Mouse (Mus musculus) CH12.LX (cell line): Measurements from ENCODE around the gene Mta2. TPM values are rescaled to one million over a fixed set of nuclear protein-coding genes. Genes with fewer than 3 reads are reported as not detected.

ENCODE experiments used
- DNase-seq: peaks from one replicate; pipeline ENCODE4 v3.0.0-alpha.2; 2013; ENCODE audit errors: extremely low read depth
- H3K27ac ChIP-seq: 2 replicates; pipeline ENCODE4 v1.5.1; 2012; ENCODE audit warnings: low read depth, mild to moderate bottlenecking, control low read depth, moderate library complexity; ENCODE audit not compliant: insufficient read depth
- H3K27me3 ChIP-seq: replicated peaks from 2 replicates; pipeline ENCODE3; 2012; ENCODE audit warnings: inconsistent platforms
- H3K36me3 ChIP-seq, 2 experiments: replicated peaks in 1 of 2; 2 replicates each; pipeline versions ENCODE3 to v1.6.1; 2012; ENCODE audit warnings: inconsistent platforms in 1 of 2, low read length in 1 of 2, mild to moderate bottlenecking in 1 of 2, mixed read lengths in 1 of 2, moderate library complexity in 1 of 2; ENCODE audit not compliant: control insufficient read depth in 1 of 2, insufficient read depth in 1 of 2
- H3K4me1 ChIP-seq, 2 experiments: 2 replicates each; pipeline ENCODE4 v1.6.1; 2012; ENCODE audit warnings: inconsistent platforms in 1 of 2, moderate library complexity in 1 of 2; ENCODE audit not compliant: insufficient read depth in 2 of 2, control insufficient read depth in 1 of 2
- H3K4me2 ChIP-seq: 2 replicates; pipeline ENCODE4 v1.6.1; 2012; ENCODE audit warnings: low read depth, mild to moderate bottlenecking, control low read depth; ENCODE audit not compliant: poor library complexity, insufficient read depth, severe bottlenecking
- H3K4me3 ChIP-seq, 3 experiments: fragments of 150-350 bp in 1 of 3; sonication (generic) in 1 of 3; replicated peaks in 1 of 3; 2 replicates each; pipeline versions ENCODE3 to v1.5.1; 2011 to 2012; ENCODE audit warnings: low read depth in 2 of 3, low read length in 2 of 3, mild to moderate bottlenecking in 2 of 3, moderate library complexity in 2 of 3, control low read depth in 1 of 3, improper control_type of control experiment in 1 of 3, inconsistent platforms in 1 of 3, mixed read lengths in 1 of 3; ENCODE audit not compliant: poor library complexity in 1 of 3
- H3K79me2 ChIP-seq: replicated peaks from 2 replicates; pipeline ENCODE4 v1.6.1; 2012; ENCODE audit warnings: mild to moderate bottlenecking, moderate library complexity; ENCODE audit not compliant: control insufficient read depth, poor library complexity, insufficient read depth, severe bottlenecking; ENCODE audit errors: extremely low read depth
- H3K9ac ChIP-seq: 2 replicates; pipeline ENCODE4 v1.6.1; 2012; ENCODE audit warnings: low read depth, mild to moderate bottlenecking, control low read depth, moderate library complexity; ENCODE audit not compliant: insufficient read depth
- H3K9me3 ChIP-seq: replicated peaks from 2 replicates; pipeline ENCODE3; 2012; ENCODE audit warnings: low read length, inconsistent platforms, mixed read lengths
- CHD1 ChIP-seq: IDR thresholded peaks from 2 replicates; pipeline ENCODE4 v1.6.1; 2012; ENCODE audit warnings: low read depth, low read length, improper control_type of control experiment, inconsistent platforms
- CHD2 ChIP-seq: IDR thresholded peaks from 2 replicates; pipeline ENCODE4 v1.6.1; 2011; ENCODE audit warnings: low read length, improper control_type of control experiment
- CTCF ChIP-seq, 2 experiments: IDR thresholded peaks in 1 of 2; conservative IDR thresholded peaks in 1 of 2; 2 replicates each; pipeline ENCODE4 v1.5.1; 2011 to 2012; ENCODE audit warnings: low read depth in 2 of 2, low read length in 2 of 2, improper control_type of control experiment in 1 of 2, inconsistent platforms in 1 of 2, mild to moderate bottlenecking in 1 of 2, moderate library complexity in 1 of 2
- E2F4 ChIP-seq: IDR thresholded peaks from 2 replicates; pipeline ENCODE4 v1.6.1; 2011; ENCODE audit warnings: low read depth, low read length, improper control_type of control experiment; ENCODE audit not compliant: insufficient replicate concordance
- ELF1 ChIP-seq: IDR thresholded peaks from 2 replicates; pipeline ENCODE4 v1.6.1; 2014; ENCODE audit warnings: low read depth, mild to moderate bottlenecking, inconsistent platforms, low read length, improper control_type of control experiment
- HCFC1 ChIP-seq: IDR thresholded peaks from 2 replicates; pipeline ENCODE4 v1.6.1; 2012; ENCODE audit warnings: low read depth, mild to moderate bottlenecking, inconsistent platforms, low read length, improper control_type of control experiment
- IRF4 ChIP-seq: IDR thresholded peaks from 2 replicates; pipeline ENCODE4 v1.6.1; 2014; ENCODE audit warnings: low read depth, mild to moderate bottlenecking, inconsistent platforms, low read length, improper control_type of control experiment
- JUN ChIP-seq: IDR thresholded peaks from 2 replicates; pipeline ENCODE4 v1.6.1; 2011; ENCODE audit warnings: low read depth, mild to moderate bottlenecking, low read length, improper control_type of control experiment, moderate library complexity; ENCODE audit not compliant: insufficient read depth
- JUND ChIP-seq: conservative IDR thresholded peaks from 2 replicates; pipeline ENCODE4 v1.6.1; 2011; ENCODE audit warnings: low read depth, low read length, improper control_type of control experiment
- MAX ChIP-seq: IDR thresholded peaks from 2 replicates; pipeline ENCODE4 v1.6.1; 2011; ENCODE audit warnings: low read length, improper control_type of control experiment
- MAZ ChIP-seq: IDR thresholded peaks from 2 replicates; pipeline ENCODE4 v1.6.1; 2012; ENCODE audit warnings: low read depth, mild to moderate bottlenecking, inconsistent platforms, low read length, improper control_type of control experiment, moderate library complexity
- MEF2A ChIP-seq: IDR thresholded peaks from 2 replicates; pipeline ENCODE4 v1.6.1; 2014; ENCODE audit warnings: low read depth, mild to moderate bottlenecking, inconsistent platforms, low read length, improper control_type of control experiment, borderline replicate concordance
- MXI1 ChIP-seq: IDR thresholded peaks from 2 replicates; pipeline ENCODE4 v1.6.1; 2011; ENCODE audit warnings: mild to moderate bottlenecking, low read depth, low read length, improper control_type of control experiment
- POLR2AphosphoS2 ChIP-seq: IDR thresholded peaks from 2 replicates; pipeline ENCODE4 v1.6.1; 2011; ENCODE audit warnings: low read depth, low read length, improper control_type of control experiment
- RAD21 ChIP-seq: IDR thresholded peaks from 2 replicates; pipeline ENCODE4 v1.6.1; 2011; ENCODE audit warnings: low read depth, mild to moderate bottlenecking, low read length, improper control_type of control experiment, moderate library complexity
- RCOR1 ChIP-seq: conservative IDR thresholded peaks from 2 replicates; pipeline ENCODE4 v1.6.1; 2012; ENCODE audit warnings: low read depth, mild to moderate bottlenecking, inconsistent platforms, low read length, improper control_type of control experiment
- SIN3A ChIP-seq: IDR thresholded peaks from 2 replicates; pipeline ENCODE4 v1.6.1; 2012; ENCODE audit warnings: low read length, improper control_type of control experiment, inconsistent platforms
- SMC3 ChIP-seq: IDR thresholded peaks from 2 replicates; pipeline ENCODE4 v1.6.1; 2011; ENCODE audit warnings: low read depth, low read length, improper control_type of control experiment
- TBP ChIP-seq: conservative IDR thresholded peaks from 2 replicates; pipeline ENCODE4 v1.6.1; 2011; ENCODE audit warnings: low read depth, low read length, improper control_type of control experiment
- USF2 ChIP-seq: conservative IDR thresholded peaks from 2 replicates; pipeline ENCODE4 v1.6.1; 2011; ENCODE audit warnings: low read depth, low read length, improper control_type of control experiment
- dilution Hi-C: fragments of 300-500 bp; cut with MboI; formaldehyde crosslinking; loops from 2 replicates; pipeline ENCODE4 v1.14.3; 2020; ENCODE audit warnings: low sequenced_read_pairs; ENCODE audit not compliant: extremely low pct_unique_long_range_greater_than_20kb, extremely low pct_ligation_motif_present
- in situ Hi-C: fragments of 300-500 bp; cut with MboI; formaldehyde crosslinking; loops from 3 replicates; pipeline ENCODE4 v1.14.3; 2019; ENCODE audit warnings: low sequenced_read_pairs, low pct_ligation_motif_present, low pct_unique_long_range_greater_than_20kb, mixed read lengths
- polyA plus RNA-seq: library from polyadenylated mRNA; unstranded; fragments of >175 nt; gene quantifications from 2 replicates; pipeline ENCODE4 v1.2.1, GENCODE M21; 2012; ENCODE audit warnings: low read depth; ENCODE audit not compliant: insufficient read length
- total RNA-seq, 2 experiments: library from RNA; depleted of rRNA; stranded (reverse); fragments of 300-350 nt in 1 of 2; fragments of >200 nt in 1 of 2; gene quantifications; 2 replicates each; pipeline ENCODE4 v1.2.3; 2012 to 2014

The Mta2 gene
- total and polyA plus RNA-seq, 3 experiments = 115 to 162 (median 131) TPM

DNA sequence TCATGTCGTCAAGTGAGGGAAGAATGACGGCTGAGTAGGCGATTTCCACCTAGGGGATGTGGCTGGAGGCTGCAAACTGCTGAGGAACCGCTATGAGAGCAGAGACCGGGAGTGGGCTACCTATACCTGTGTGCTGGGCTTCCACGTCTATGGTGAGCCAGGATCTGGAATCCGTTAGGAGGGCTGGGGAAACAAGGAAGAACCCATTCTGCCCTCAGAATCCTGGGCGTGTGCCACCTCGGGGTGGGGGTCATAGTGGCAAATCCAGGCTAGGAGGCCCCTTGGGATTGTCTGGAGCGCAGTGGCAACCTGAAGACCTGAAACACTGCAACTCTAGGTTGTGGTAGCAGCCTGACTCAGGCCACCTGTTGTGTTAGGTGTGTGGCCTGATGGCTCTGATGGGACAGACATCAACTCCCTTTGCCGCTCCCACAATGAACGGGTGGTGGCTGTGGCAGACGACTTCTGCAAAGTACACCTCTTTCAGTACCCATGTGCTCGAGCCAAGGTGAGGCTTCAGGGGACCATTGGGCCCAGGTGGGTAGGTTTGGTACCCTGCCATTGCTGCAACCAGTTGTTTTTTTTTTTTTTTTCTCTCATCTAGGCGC, 1.0 kb upstream of the Mta2 start:
- in situ Hi-C loops = no loop called here

DNA sequence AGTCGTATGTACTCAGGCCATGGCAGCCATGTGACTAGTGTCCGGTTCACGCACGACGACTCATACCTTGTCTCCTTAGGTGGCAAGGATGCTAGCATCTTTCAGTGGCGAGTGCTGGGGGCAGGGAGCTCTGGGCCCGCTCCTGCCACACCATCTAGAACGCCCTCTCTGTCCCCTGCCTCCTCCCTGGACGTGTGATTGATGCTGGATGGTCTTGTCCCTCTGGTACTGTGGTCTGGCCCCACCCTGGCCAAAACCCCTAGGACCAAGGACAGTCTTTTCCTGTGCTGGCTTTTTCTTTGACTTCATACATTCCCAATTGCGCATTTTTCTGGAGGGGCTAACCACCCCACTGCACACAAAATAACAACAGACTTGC, 550 bp upstream of the Mta2 start:
- H3K27ac ChIP-seq = peak overlapping the region; percentile 99
- 0 out of 2 replicates have a peak, but pooled peaks have one; percentile 9 for TF ChIP-seq MXI1
- no peak for TF ChIP-seq MAZ
- TF ChIP-seq HCFC1 = no peak
- no peak for TF ChIP-seq JUN
- TF ChIP-seq RCOR1 = no peak
- no peak for TF ChIP-seq ELF1
- no peak for TF ChIP-seq IRF4
- TF ChIP-seq POLR2AphosphoS2 = no peak
- 0 out of 2 replicates have a peak, but pooled peaks have one; percentile 25 for TF ChIP-seq CHD2
- TF ChIP-seq CTCF (conservative IDR thresholded peaks at IDR 0.05 in 1 of 2, IDR thresholded peaks at IDR 0.05 in 1 of 2; ENCODE audit: low read depth in 2 of 2, low read length in 2 of 2) = no peak
- no peak for TF ChIP-seq TBP
- TF ChIP-seq MAX = no peak
- no peak for TF ChIP-seq SIN3A
- TF ChIP-seq CHD1 = no peak
- no peak for TF ChIP-seq RAD21
- no peak for TF ChIP-seq SMC3
- TF ChIP-seq USF2 = no peak
- TF ChIP-seq, all 38 proteins: peak for 2
- DNase-seq = peak; percentile 21
- Histone ChIP-seq H3K4me2 (peak overlapping the region; percentile 88), H3K9ac (peak overlapping the region; percentile 72), H3K4me1 (peaks cover 16 to 48% of the 10 kb centered on the region in 2 experiments), H3K27me3 (no peaks in the 10 kb centered on the region), H3K9me3 (no peaks in the 10 kb centered on the region), H3K36me3 (peaks cover 57 to 75% of the 10 kb centered on the region in 2 experiments), H3K4me3 (peak overlapping the region in 2 of 3 experiments; percentile 45 to 95), H3K79me2 (peaks cover 39% of the 10 kb centered on the region)
- dilution Hi-C loops (no loop called here), in situ Hi-C loops (no loop called here)

More for the DNA sequence above, 1.0 kb upstream of the Mta2 start:
- no peak for TF ChIP-seq E2F4
- TF ChIP-seq JUND = no peak
- no peak for TF ChIP-seq RCOR1
- no peak for TF ChIP-seq MEF2A
- peak; percentile 11; the same call in 1 of the 2 replicates for TF ChIP-seq MXI1
- TF ChIP-seq JUN = no peak
- TF ChIP-seq, all 38 proteins: peak for 1
- H3K27ac ChIP-seq = peak overlapping the region; percentile 99
- peaks cover 16 to 48% of the 10 kb centered on the region in 2 experiments for H3K4me1 ChIP-seq
- no peaks in the 10 kb centered on the region for H3K9me3 ChIP-seq
- peaks cover 55 to 75% of the 10 kb centered on the region in 2 experiments for H3K36me3 ChIP-seq
- peaks cover 36% of the 10 kb centered on the region for H3K79me2 ChIP-seq
- H3K27me3 ChIP-seq = no peaks in the 10 kb centered on the region
- peak overlapping the region; percentile 72 for H3K9ac ChIP-seq
- dilution Hi-C loops = no loop called here
- H3K4me2 ChIP-seq = peak overlapping the region; percentile 88
- no peak for DNase-seq
- H3K4me3 ChIP-seq = peak overlapping the region in 2 of 3 experiments; percentile 45 to 95
